ENCODE assay signal across 7 mouse cellular contexts in genomic region chr19:44106831-44107660, GRCm38 (mm10). TPM values are rescaled to one million over a fixed set of nuclear protein-coding genes. Genes with fewer than 3 reads are reported as not detected.
DNase-seq lines count a peak whose midpoint lies in the region; ATAC-seq lines count a peak whose summit lies in the region.

Chuk (minus strand) TSS chr19:44107480.

- peaks cover 9% of the 10 kb centered on the region; the same call in 1 of the 2 replicates for H3K4me1 ChIP-seq in intestine, embryonic 16.5 days (ENCODE audit: control insufficient read depth, insufficient read depth, low read length)
- H3K4me1 ChIP-seq in midbrain, embryonic 11.5 days (ENCODE audit: control insufficient read depth, insufficient read depth, low read length) = peaks cover 10% of the 10 kb centered on the region

- H3K4me2 ChIP-seq in intestine, embryonic 16.5 days (ENCODE audit: low read depth, low read length) = peak within 1 kb of the TSS; percentile 88
- H3K4me2 ChIP-seq in midbrain, embryonic 11.5 days = peak within 1 kb of the TSS; percentile 89

- H3K27ac ChIP-seq in intestine, embryonic 16.5 days (ENCODE audit: low read length) = peak within 1 kb of the TSS; percentile 45
- H3K27ac ChIP-seq in midbrain, embryonic 11.5 days (ENCODE audit: low read depth, low read length) = no peak within 1 kb of the TSS

- peak within 1 kb of the TSS; percentile 95 for H3K4me3 ChIP-seq in intestine, embryonic 16.5 days (ENCODE audit: low read length)
- peak within 1 kb of the TSS; percentile 93 for H3K4me3 ChIP-seq in midbrain, embryonic 11.5 days (ENCODE audit: low read depth, low read length)

- peak; percentile 98 for ATAC-seq in intestine, embryonic 16.5 days
- ATAC-seq in midbrain, embryonic 11.5 days (ENCODE audit: low FRiP score) = peak; percentile 97

- 0 out of 2 replicates have a peak, but pooled peaks cover 3% of the 10 kb centered on the region for H3K36me3 ChIP-seq in intestine, embryonic 16.5 days (ENCODE audit: control insufficient read depth, insufficient read depth, low read length)
- peaks cover 5% of the 10 kb centered on the region; the same call in 1 of the 2 replicates for H3K36me3 ChIP-seq in midbrain, embryonic 11.5 days (ENCODE audit: control insufficient read depth, insufficient read depth, low read length)

- intact Hi-C loops in left cerebral cortex, postnatal 36 days (cut with DNase I) = no loop called here

- no peaks in the 10 kb centered on the region for H3K9me3 ChIP-seq in intestine, embryonic 16.5 days (ENCODE audit: control insufficient read depth, low read length)
- H3K9me3 ChIP-seq in midbrain, embryonic 11.5 days (ENCODE audit: control insufficient read depth, low read length) = no peaks in the 10 kb centered on the region

- DNase-seq in adrenal gland, adult 8-10 months = peak; percentile 93
- peak; percentile 93 for DNase-seq in embryo, embryonic 9.5 days (ENCODE audit: extremely low spot score)
- peak; percentile 86 to 98 for DNase-seq in gastrocnemius, postnatal 4 days (ENCODE audit: low spot score in 2 of 2)
- peak; percentile 92 to 95 for DNase-seq in left cerebral cortex, postnatal 36 days (ENCODE audit: low spot score in 2 of 2)
- peak; percentile 99 for DNase-seq in midbrain, embryonic 11.5 days (ENCODE audit: low spot score, missing footprints)
- DNase-seq in skeletal muscle tissue, adult 2 months (ENCODE audit: low read depth, low spot score) = peak; percentile 95

- H3K9ac ChIP-seq in intestine, embryonic 16.5 days (ENCODE audit: low read depth, low read length) = peak within 1 kb of the TSS; percentile 97
- H3K9ac ChIP-seq in midbrain, embryonic 11.5 days (ENCODE audit: low read length) = peak within 1 kb of the TSS; percentile 92

- 1% methylated on average over 67 of the region's 67 CpGs for WGBS in intestine, embryonic 16.5 days
- 1% methylated on average over 67 of the region's 67 CpGs for WGBS in midbrain, embryonic 11.5 days

- no peaks in the 10 kb centered on the region for H3K27me3 ChIP-seq in intestine, embryonic 16.5 days (replicated peaks; ENCODE audit: control insufficient read depth, insufficient read depth, low read length)
- no peaks in the 10 kb centered on the region for H3K27me3 ChIP-seq in midbrain, embryonic 11.5 days (ENCODE audit: control insufficient read depth, insufficient read depth, low read length)

RNA-seq across cellular contexts. Expression of gene Chuk, which starts in this region (rescaled TPM):
- total RNA-seq in adrenal gland, adult 8-10 months (2022) = 100 to 1,000 TPM in 2 of 4 experiments, 10 to 100 TPM in 2; 74.5 to 111 (median 93.4) TPM
- 10 to 100 TPM; 21.8 to 30.1 TPM for total RNA-seq in gastrocnemius, postnatal 4 days (2021)
- 40.0 and 40.2 TPM in 2 replicates for polyA plus RNA-seq in intestine, embryonic 16.5 days (2015; fragmentation: Nextera tagmentation; extraction: Ambion mirVana)
- 10 to 100 TPM; 33.4 to 60.7 TPM for total RNA-seq in left cerebral cortex, postnatal 36 days (2021)
- polyA plus RNA-seq in midbrain, embryonic 11.5 days (2014; fragmentation: Nextera tagmentation; extraction: Ambion mirVana) = 53.9 and 58.7 TPM in 2 replicates
